Mouse (Mus musculus): ENCODE measurements at regions not wholly inside any gene's neighbourhood (a gene's known extent, or its start where the extent isn't known, plus 50 kb on each side); places are given as distances from the start of the nearest gene placed in this dataset.

- DNase-seq (ENCODE audit: low spot score in 2 of 2): no peak
Observed at GRCm38 (mm10) chr3:149626186-149626585, 635.8 kb upstream of the Adgrl2 start.

DNA sequence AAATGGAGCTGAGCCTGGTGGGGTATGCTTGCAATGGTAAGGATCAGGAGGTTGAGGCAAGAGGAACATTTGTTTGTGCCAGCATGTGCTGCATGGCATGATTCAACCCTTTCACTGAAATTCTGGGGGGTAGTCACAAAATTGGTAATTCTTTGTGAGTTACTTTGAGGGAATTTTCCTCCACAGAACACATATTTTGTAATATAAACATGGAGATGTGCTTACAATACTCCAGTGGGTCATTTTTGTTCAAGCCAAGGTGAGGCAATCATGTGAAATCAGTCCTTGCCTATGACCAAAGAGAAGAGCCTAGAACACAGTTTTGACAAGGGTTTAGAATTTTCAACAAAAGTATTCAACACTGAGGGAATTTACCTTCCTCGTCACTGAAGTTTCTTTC is 635.1 kb upstream of the Adgrl2 start:
- DNase-seq (ENCODE audit: low spot score in 2 of 2): no peak

GRCm38 (mm10) chr3:149625066-149625465 is 634.7 kb upstream of the Adgrl2 start:
- no peak for DNase-seq (ENCODE audit: low spot score in 2 of 2)

- no peak for DNase-seq (ENCODE audit: low spot score in 2 of 2)
Observed at GRCm38 (mm10) chr3:149623851-149624532, 633.6 kb upstream of the Adgrl2 start.

- DNase-seq (ENCODE audit: low spot score in 2 of 2): no peak
Observed at GRCm38 (mm10) chr3:149603865-149604264, 613.5 kb upstream of the Adgrl2 start.

DNA sequence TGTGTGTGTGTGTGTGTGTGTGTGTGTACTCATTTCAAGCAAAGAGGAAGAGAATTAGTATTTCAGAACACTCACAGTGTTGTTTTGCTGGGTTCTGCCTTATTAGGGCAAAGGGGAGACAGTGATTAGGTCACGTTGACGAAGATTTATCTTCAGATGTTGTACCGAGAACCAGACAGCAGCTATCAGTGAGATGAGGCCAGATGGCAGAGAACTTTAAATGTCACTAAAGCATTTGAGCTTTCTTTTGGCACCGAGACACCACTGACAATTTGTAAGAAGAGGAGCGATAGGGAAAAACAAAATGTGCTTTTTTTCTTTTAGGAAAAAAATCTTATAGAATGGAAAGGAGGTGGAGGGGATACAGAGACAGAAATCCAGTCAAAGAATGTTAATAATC is 610.9 kb upstream of the Adgrl2 start:
- no peak for DNase-seq (ENCODE audit: low spot score in 2 of 2)

- no peak for DNase-seq (ENCODE audit: low spot score in 2 of 2)
Observed at GRCm38 (mm10) chr3:149594470-149594869, 604.1 kb upstream of the Adgrl2 start.

- DNase-seq (ENCODE audit: low spot score in 2 of 2): no peak
Observed at GRCm38 (mm10) chr3:149585769-149586168, 595.4 kb upstream of the Adgrl2 start.

- DNase-seq (ENCODE audit: low spot score in 2 of 2): no peak
Observed at GRCm38 (mm10) chr3:149581141-149581540, 590.8 kb upstream of the Adgrl2 start.

GRCm38 (mm10) chr3:149575678-149576077 is 585.3 kb upstream of the Adgrl2 start:
- no peak for DNase-seq (ENCODE audit: low spot score in 2 of 2)

DNA sequence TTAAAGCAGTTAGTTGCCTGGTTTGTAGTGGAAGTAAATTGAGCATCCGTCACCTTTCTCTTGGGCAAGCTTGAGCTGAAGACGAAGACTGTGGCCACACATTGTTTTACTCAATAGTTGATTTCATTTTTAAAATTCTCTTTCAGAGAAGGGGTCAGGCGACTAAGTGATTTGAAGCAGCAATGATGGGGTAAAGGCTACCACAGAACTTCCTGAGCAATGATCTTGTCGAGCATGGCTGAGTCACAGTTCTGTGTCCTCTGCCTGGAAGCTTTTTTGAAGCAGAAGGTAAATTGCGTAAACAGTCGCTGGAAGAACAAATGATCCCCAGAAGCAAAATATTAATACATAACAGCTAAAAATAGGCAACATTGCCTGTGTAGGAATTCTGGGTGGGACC is 576.5 kb upstream of the Adgrl2 start:
- no peak for DNase-seq (ENCODE audit: low spot score in 2 of 2)

GRCm38 (mm10) chr3:149550231-149550951 is 560.0 kb upstream of the Adgrl2 start:
- no peak for DNase-seq (ENCODE audit: low spot score in 2 of 2)

DNA sequence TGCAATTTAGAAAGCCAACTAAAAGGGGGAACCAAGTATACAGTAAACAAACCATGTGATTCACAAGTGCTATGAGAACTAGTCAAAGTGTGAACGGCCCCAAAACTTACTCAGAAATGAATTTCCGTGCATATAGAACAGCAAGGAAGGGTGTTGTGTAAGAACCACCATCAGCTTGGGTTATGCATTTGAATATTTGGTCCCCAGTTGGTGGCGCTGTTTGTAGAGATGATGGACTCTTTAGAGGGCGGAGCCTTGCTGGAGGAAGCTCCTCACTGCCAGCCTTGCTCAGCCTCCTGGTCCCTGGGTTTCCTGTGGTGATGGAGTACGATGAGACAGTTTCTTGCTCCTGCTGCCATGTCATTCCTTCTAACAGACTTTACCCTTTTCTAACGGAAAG is 556.7 kb upstream of the Adgrl2 start:
- no peak for DNase-seq (ENCODE audit: low spot score in 2 of 2)

- DNase-seq (ENCODE audit: low spot score in 2 of 2): no peak
Observed at GRCm38 (mm10) chr3:149546256-149546655, 555.9 kb upstream of the Adgrl2 start.

- DNase-seq (ENCODE audit: low spot score in 2 of 2): no peak
Observed at GRCm38 (mm10) chr3:149534183-149534582, 543.8 kb upstream of the Adgrl2 start.

DNA sequence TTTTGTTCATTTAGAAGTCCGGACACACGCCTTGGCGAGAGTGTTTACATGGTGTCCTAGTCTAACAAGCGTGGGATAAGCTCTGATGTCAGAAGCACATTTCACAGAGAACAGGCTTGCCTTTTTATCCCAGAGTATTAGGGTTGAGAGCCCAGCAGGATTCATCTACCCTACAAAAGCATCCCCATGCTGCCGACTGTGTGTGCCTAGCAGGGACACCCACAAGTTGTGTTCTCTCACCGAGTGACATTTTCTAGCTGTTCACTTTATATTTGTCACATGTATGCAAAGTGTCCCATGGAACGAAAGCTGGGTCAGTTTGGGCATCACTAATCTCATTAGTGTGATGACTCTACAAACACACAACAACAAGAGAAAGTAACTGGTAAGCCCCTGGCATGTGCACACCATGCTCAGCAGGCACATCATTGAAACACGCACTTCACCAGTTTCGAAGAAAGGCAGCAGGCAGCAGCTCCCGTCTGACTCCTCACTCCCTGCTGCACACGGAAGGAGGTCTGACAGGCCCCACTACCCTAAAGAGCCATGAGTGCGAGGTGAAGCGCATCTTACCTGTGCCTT is 539.8 kb upstream of the Adgrl2 start:
- no peak for DNase-seq (ENCODE audit: low spot score in 2 of 2)

GRCm38 (mm10) chr3:149526509-149526908 is 536.2 kb upstream of the Adgrl2 start:
- DNase-seq (ENCODE audit: low spot score in 2 of 2): no peak

DNA sequence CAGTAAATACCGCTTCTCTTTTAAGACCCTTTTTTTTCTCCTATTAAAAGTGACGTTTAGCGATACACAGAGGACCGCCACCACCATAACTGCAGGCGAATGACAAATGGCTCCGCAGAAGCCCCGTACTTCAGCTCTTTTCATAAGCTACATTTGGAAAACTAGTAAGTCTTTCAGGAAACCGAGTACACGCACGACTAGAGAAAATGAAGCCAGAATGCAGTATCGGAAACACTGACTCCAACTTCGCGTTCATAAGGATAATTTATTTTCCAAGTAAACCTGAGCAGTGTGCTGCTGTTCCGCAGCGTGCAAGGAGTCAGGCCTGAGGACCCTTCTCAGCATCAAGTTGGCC is 529.2 kb upstream of the Adgrl2 start:
- peak in 1 of 2 experiments; percentile 3 for DNase-seq (ENCODE audit: low spot score in 2 of 2)

DNA sequence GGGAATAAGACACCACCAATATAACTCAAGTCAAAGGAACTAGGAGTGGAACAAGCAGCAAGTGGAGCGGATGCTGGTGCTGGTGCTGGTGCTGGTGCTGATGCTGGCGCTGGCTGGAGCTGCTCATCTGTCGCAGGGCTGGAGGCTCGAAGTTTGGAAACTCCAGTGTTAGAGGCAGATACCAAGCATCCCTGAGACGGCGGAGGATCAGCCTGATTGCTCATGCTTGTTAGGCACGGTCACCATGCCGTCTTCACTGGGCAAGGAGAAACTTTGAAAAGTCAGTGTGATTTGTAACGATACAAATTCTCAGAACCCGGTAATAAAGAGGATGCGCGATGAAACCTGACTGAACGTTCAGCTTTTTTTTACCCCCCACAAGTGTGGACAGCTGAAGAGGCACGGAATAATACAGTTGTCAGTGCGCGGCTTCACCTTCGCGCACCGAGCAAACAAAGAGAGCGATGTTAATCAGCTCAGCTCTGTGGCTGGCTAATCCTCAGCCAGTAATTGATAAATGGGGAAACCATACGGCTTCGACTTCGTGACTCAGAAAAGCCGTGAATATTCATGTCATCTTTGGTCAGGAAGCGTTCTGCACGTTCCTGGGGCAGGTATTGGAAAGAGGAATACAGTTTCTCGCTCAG is 528.7 kb upstream of the Adgrl2 start:
- peak in 1 of 2 experiments; percentile 8 for DNase-seq (ENCODE audit: low spot score in 2 of 2)

GRCm38 (mm10) chr3:149517537-149517936 is 527.2 kb upstream of the Adgrl2 start:
- DNase-seq (ENCODE audit: low spot score in 2 of 2): no peak

DNA sequence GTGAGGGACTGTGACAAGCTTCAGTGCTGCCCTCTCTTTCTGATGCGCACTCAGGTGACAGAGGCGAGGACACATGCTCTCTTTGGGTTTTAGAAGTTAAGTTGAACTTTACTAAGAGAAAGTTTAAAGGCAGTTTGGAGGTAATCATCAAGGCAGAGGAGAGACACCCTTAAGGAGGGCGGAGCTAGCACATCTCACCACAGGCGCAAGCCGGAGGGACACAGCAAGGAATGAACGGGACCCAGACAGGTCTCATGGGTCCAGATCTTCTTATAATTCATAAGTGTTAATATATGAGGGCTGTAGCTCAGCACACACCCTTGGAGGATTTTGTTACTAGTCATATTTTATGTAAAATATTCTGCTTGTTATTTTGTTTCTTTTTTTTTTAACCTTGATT is 518.8 kb upstream of the Adgrl2 start:
- DNase-seq (ENCODE audit: low spot score in 2 of 2): no peak

DNA sequence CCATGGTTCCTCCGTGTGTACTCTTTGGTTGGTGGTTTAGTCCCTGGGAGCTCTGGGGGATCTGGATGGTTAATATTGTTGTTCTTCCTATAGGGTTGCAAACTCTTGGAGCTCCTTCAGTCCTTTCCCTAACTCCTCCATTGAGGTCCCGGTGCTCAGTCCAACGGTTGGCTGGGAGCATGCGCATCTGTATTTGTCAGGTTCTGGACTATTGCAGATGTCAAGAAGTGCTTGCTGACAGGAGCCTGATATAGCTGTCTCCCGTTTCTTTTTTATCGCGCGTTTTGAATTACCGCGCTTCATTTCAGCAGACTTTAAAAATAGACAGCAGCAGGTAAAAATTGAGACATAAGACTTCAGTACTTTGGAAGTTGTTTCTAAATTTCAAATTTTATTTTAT is 518.3 kb upstream of the Adgrl2 start:
- DNase-seq (ENCODE audit: low spot score in 2 of 2): no peak
